Mouse (Mus musculus) liver, postnatal 0 days (tissue): Measurements from ENCODE around the gene Gm49369.
A peak's percentile ranks its signal among the peaks of the same experiment; 100 is the strongest.

Experiments used
- CTCF ChIP-seq: sonication (generic); IDR thresholded peaks from 2 replicates; pipeline ENCODE4 v1.5.1; 2016; ENCODE audit warnings: antibody characterized with exemption, low read depth
- EP300 ChIP-seq: IDR thresholded peaks from 2 replicates; pipeline ENCODE4 v1.6.1; 2016; ENCODE audit warnings: antibody characterized with exemption, low read depth, mild to moderate bottlenecking

- no peak for TF ChIP-seq CTCF
- TF ChIP-seq EP300, result 0 out of 2 replicates have a peak, but pooled peaks have one; percentile 11
Observed at GRCm38 (mm10) chr7:142395472-142395871, 13.0 kb upstream of the Gm49369 start.
